Mouse (Mus musculus) kidney, postnatal 4 days (tissue): ENCODE data around the gene Rinl.

Experiments used
- DNase-seq, 2 experiments: peaks; one replicate each; pipeline ENCODE4 v3.0.0; 2021; ENCODE audit warnings: mixed read lengths in 2 of 2

Rinl gene

GRCm38 (mm10) chr7:28788307-28789195 lies at the start of gene Rinl:
Gene Rinl (plus strand): TSS chr7:28788969.
- DNase-seq = no peak

DNA sequence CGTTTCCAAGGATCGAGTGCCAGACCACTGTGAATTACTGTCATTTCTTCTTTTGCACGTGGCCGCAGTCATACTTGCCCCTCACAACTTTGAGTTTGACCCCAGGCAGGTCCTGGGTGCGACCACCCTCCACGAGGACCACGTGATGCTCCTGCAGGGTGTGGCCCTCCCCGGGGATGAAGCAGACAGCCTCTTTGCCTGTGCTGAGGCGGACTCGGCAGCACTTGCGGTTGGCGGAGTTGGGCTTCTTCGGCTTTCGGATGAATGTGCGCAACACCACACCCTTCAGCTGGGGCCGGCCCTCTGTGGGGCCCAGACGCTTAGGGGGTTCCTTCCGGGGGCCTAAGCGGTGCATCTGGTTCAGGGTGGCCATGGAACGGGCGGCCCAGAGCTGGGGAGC lies 48.9 kb upstream of the Rinl start:
- no peak for DNase-seq

- peak in 1 of 2 experiments; percentile 15 for DNase-seq
These were observed 47.8 kb upstream of the Rinl start for GRCm38 (mm10) chr7:28740949-28741348.

DNA sequence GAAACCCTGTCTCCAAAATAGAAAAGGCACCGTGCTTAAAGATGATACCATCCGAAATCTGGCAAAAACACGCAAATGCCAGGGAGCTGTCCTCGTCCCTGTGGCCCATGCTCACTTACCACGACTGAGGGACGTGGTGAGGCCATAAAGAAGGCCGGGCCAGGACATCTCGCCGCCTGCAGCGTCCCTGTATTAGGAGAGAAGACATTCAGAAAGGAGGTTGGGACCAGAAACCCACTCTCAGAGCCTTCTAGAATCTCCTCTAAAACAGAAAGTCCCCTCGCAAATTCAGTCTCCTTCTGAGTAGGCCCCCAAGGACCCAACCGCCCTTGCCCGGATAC lies 47.4 kb upstream of the Rinl start:
- no peak for DNase-seq

DNA sequence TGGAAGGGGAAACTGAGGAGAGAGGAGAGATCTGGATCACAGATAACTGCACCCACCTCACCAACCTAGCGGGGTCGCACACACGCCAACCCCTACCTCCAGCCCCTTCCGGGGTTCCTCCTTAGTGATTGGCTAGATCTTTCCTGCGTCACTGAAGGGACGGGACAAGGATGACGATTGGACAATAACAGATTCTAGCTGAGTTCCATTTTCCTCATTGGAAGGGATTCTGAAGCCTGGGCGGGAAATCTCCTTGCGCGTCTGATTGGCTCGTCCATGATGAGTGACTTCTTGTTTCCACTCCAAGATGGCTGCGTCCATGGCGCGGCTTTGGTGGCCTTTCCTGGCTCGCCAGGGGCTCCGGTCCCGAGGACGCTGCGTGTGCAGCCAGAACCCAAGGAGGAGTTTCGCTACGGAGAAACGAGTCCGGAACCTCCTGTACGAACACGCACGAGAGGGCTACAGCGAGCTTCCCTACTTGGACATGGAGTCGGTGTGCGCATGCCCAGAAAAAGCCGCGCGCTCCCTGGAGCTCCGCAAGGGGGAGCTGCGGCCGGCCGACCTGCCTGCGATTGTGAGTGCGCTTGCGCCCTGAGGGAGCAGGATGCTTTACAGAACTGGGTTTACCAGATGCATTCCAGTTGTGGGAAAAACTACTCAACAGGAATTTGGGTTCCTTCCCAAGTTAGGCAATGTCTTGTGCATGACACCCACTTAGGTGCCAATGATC lies 46.9 kb upstream of the Rinl start, which contains the start of the genes Mrps12 and Sars2:
Gene Mrps12 (minus strand): TSS at position 112 of the 730 bp plus-strand sequence.
Gene Sars2 (plus strand): TSS at position 284 of the 730 bp plus-strand sequence.
- DNase-seq = peak; percentile 94 to 97

DNA sequence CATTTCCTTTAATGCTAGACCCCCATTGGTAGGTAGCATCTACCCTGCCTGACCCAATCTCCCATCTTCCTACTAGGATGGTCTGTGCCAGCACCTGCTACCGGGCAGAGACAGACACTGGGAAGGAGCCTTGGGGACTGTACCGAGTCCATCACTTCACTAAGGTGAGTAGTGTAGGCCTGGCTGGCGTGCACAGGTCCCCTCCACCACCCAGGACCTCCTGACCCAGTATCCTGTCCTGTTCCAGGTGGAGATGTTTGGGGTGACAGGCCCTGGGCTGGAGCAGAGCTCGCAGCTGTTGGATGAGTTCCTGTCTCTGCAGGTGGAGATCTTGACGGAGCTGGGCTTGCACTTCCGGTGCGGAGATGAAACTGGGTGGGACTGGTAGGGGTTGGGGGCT lies 38.8 kb upstream of the Rinl start:
- no peak for DNase-seq

DNA sequence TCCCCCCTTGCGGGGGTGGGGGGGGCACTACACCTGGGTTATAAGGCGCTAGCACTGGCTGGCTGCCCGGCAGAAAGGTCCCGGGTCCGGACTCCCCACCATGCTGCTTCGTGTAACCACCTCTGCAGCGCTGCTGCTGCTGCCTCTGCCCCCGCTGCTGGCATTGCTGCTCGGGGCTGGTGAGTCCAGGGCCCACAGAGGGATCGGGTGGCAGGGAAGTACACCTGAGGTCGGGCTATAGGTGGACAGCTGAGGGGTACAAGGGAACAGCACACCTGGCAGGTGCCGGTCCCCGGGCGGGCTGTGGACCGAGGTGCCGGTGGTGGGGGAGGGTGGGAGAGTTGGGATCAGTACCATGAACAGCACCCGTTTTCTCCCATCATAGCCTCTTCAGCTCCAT lies 32.7 kb upstream of the Rinl start, which contains the start of gene Ccer2:
Gene Ccer2 (plus strand): TSS at position 96 of the 400 bp plus-strand sequence.
- no peak for DNase-seq

DNA sequence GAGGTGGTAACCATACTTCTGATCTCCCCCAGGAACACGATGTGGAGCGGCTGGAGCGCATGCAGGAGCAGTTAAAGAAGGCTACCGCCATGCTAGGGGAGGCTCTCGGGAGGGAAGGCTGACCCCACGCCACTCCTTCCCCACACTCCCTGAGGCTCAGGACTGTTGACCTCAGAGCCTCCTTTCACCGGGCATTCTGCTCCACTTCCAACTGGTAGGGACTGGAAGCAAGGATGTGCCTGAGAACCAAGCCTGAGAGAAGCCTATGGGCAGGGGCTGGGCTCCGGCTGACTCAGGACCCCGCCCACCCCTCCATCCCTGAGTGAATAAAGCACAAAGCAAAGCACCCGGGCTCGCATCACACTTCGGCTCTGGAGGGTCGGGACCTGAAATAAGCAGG lies 30.1 kb upstream of the Rinl start:
- no peak for DNase-seq

- DNase-seq = no peak
These were observed 26.9 kb upstream of the Rinl start for GRCm38 (mm10) chr7:28761907-28762306.

DNA sequence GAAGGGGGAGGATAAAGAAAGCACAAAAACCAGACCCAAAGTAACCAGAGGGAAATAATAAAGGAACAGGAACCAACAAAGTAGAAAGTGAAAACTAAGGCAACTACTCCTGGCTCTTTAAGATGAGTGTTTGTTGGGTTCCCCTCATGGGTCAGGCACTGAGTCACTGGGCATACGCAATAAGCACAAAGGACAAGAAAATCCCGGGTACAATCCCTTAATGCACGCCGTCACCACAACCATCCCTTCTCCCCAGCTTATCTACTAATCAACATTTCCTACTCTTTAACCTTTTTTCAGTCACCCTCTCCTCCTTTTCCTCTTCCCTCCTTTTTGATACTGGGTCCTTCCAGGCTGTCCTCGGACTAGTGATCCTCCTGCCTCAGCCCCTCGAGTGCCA lies 23.6 kb upstream of the Rinl start:
- DNase-seq = no peak

DNA sequence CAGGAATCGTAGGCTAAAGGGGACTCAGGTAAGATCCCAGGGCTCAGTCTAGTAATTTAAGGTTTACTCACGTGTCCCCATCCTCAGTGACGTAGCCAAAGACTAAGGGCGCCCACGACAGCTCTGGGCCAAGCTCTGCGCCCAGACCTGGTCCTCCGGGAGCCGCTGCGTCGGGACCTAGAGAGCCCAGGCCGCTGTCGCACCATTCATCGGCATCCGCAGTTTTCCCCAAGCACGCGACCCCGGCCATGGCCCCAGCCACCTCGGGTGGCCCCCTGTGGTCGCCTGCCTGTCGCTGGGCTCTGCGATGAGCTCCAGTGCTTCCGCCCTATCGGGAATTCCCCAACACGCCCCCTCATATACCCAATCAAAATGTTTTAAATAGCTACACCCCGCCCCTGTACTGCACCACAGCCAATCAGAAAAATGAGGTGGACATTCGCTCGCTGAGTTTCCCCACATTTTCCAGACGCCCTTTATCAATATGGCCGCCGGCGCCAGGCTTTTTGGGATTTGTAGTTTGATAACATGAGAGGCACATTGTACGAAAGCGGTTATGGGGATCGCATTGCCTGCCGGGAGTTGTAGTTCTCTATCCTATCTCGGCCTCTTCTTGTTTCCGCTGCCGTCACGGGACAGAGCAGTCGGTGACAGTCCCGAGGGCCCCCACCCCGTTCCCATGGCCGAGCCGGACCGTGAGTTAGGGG lies 22.4 kb upstream of the Rinl start, which contains the start of gene Sirt2:
Gene Sirt2 (plus strand): TSS at position 563 of the 707 bp plus-strand sequence.
- DNase-seq = peak; percentile 95 to 97

GRCm38 (mm10) chr7:28766910-28767309 lies 21.9 kb upstream of the Rinl start:
- no peak for DNase-seq

GRCm38 (mm10) chr7:28767462-28767965 lies 21.3 kb upstream of the Rinl start, which contains the start of gene Nfkbib:
Gene Nfkbib (minus strand): TSS chr7:28767512.
- DNase-seq = no peak

GRCm38 (mm10) chr7:28769414-28769958 lies 19.3 kb upstream of the Rinl start:
- DNase-seq = no peak

GRCm38 (mm10) chr7:28770309-28770708 lies 18.5 kb upstream of the Rinl start:
- no peak for DNase-seq

- peak; percentile 46 to 48 for DNase-seq
These were observed 16.9 kb upstream of the Rinl start for GRCm38 (mm10) chr7:28771867-28772266.

- DNase-seq = no peak
These were observed 15.6 kb upstream of the Rinl start for GRCm38 (mm10) chr7:28773163-28773562.

- no peak for DNase-seq
These were observed 14.6 kb upstream of the Rinl start for GRCm38 (mm10) chr7:28774164-28774563.

DNA sequence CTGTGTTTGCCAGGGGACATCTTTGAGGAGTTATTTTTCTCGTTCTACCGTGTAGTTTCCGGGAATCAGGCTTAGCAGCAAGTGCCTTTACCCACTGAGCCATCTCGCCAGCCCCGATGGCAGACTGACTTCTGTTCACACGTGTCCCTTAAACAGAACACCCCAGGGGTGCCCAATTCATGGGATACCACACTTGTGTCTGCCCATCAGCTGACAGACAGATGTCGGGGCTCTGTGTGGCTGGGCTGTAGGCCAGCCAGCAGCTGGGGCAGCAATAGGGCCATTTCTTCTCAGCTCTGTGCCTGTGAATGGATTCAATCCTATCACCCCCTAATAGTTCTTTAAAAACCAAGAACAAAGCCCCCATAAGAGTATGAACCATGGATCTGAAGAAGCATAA lies 13.6 kb upstream of the Rinl start:
- no peak for DNase-seq

- no peak for DNase-seq
These were observed 9.9 kb upstream of the Rinl start for GRCm38 (mm10) chr7:28778825-28779224.

DNA sequence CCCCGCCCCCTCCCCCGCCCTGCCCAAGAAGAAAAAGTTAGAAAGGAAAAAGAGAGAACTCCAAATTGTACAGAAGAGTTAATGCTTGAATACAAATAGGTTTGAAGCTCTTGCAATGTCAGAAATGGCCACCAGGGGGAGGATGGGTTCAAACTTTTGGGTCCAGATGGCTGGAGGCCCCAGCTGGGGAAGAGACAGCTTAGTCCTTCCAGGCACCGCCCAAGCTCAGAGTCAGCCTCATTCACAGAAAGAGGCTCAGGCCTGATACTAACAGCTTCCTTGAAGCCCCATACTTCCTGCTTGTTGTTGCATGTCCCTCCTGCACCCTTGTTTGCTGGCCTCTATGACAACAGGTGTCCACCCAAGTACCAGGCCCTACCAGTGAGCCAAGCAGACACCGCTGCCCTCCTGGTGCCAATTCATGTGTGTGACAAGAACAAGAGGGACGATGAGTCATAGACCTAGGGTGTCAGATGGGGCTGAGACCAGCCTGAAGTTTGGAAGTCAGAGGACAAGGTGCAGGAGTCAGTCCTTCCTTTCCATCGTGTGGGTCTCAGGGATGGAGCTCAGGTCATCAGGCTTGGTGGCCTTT lies 8.6 kb upstream of the Rinl start:
- DNase-seq = peak; percentile 93 to 94

GRCm38 (mm10) chr7:28780857-28781256 lies 7.9 kb upstream of the Rinl start:
- no peak for DNase-seq
